Mouse (Mus musculus) liver, embryonic 14.5 days (tissue): ENCODE results near the gene 4930404N11Rik.

Experiments used
- CTCF ChIP-seq: IDR thresholded peaks from 2 replicates; pipeline ENCODE4 v1.5.1; 2016; ENCODE audit warnings: antibody characterized with exemption, low read depth, control low read depth
- EP300 ChIP-seq: IDR thresholded peaks from 2 replicates; pipeline ENCODE4 v1.6.1; 2016; ENCODE audit warnings: antibody characterized with exemption, low read depth

DNA sequence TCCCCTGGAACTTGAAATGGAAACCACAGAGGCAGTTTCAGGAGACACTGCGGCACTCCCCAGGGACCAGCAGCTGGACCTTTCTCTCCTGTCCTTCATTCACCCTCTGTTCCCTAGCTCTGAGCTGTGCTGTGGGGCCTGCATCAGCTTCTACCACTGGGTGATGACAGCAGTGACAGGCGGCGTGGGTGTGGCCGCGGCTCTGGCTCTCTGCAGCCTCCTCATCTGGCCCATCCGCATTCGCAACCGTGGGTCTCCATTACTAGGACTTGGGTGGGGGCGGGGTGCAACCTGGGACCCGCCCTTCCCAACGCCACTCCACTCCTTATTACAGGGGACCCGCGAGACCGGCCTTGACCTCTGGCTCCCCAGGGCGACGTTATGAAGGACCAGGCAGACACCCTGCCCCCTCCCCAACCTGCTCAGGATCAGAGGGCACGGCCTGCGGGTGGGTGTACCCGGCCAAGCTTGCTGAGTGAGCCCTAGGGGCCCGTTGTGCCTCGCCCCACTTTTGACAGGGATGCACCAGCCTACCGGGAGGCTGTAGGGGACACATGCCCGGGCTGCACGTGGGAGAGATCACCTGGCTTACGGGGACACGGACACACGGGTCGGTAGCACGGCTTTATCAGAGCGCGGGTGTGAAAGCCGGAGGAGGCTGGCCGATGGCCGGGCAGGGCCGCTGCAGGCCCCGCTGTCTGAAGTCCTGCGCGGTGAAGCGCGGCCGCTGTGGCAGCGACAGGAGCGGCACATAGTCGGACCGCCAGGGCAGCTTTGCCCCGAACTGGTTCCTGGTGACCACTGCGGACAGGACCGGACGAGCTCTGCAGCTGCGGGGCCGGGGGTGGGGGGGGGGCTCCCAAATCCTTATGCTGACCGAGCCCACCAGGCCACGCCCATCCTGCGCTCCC is 1.9 kb downstream of the 4930404N11Rik start:
- TF ChIP-seq CTCF (no peak), EP300 (no peak)
